Mouse (Mus musculus) embryonic facial prominence, embryonic 14.5 days (tissue): ENCODE data around the gene Socs4. TPM values are rescaled to one million over a fixed set of nuclear protein-coding genes. Genes with fewer than 3 reads are reported as not detected.
A peak's percentile ranks its signal among the peaks of the same experiment; 100 is the strongest.

Experiments used
- ATAC-seq: fragments of 200-750 bp; cut with Nextera tagmentation; 2 replicates; pipeline ENCODE4 v1.8.0; 2017; ENCODE audit warnings: low read depth, moderate number of reproducible peaks, moderate TSS enrichment
- DNase-seq: peaks from one replicate; pipeline ENCODE4 v3.0.0-alpha.2; 2015; ENCODE audit warnings: low spot score
- H3K27ac ChIP-seq: fragments of 300-500 bp; sonication (generic); replicated peaks from 2 replicates; pipeline ENCODE4 v1.5.1; 2014; ENCODE audit warnings: low read depth, mild to moderate bottlenecking, low read length, moderate library complexity
- H3K27me3 ChIP-seq: fragments of 300-500 bp; sonication (generic); replicated peaks from 2 replicates; pipeline ENCODE4 v1.6.1; 2014; ENCODE audit warnings: low read length; ENCODE audit not compliant: control insufficient read depth, insufficient read depth
- H3K36me3 ChIP-seq: fragments of 300-500 bp; sonication (generic); 2 replicates; pipeline ENCODE4 v1.6.1; 2014; ENCODE audit warnings: low read length, mixed read lengths; ENCODE audit not compliant: control insufficient read depth, insufficient read depth
- H3K4me1 ChIP-seq: fragments of 300-500 bp; sonication (generic); 2 replicates; pipeline ENCODE4 v1.6.1; 2014; ENCODE audit warnings: antibody characterized with exemption, low read length; ENCODE audit not compliant: control insufficient read depth, insufficient read depth
- H3K4me2 ChIP-seq: fragments of 300-500 bp; sonication (generic); 2 replicates; pipeline ENCODE4 v1.6.1; 2014; ENCODE audit warnings: low read depth, mild to moderate bottlenecking, low read length, moderate library complexity, mixed read lengths
- H3K4me3 ChIP-seq: fragments of 300-500 bp; sonication (generic); 2 replicates; pipeline ENCODE4 v1.5.1; 2014; ENCODE audit warnings: low read depth, mild to moderate bottlenecking, low read length
- H3K9ac ChIP-seq: fragments of 300-500 bp; sonication (generic); 2 replicates; pipeline ENCODE4 v1.6.1; 2014; ENCODE audit warnings: low read depth, mild to moderate bottlenecking, low read length, moderate library complexity, mixed read lengths
- H3K9me3 ChIP-seq: fragments of 300-500 bp; sonication (generic); 2 replicates; pipeline ENCODE4 v1.6.1; 2016; ENCODE audit warnings: low read length; ENCODE audit not compliant: control insufficient read depth
- WGBS: fragments of 180-500 bp; shearing (Covaris S2); extraction: QIAGEN DNeasy Blood & Tissue Kit; methylation state at CpG from one replicate; pipeline ENCODE4 v1.1.7; 2014; 5-methylcytosine and 5-hydroxymethylcytosine counted together
- polyA plus RNA-seq: library from polyadenylated mRNA; unstranded; fragments of >200 nt; fragmentation: Nextera tagmentation; extraction: Ambion mirVana; gene quantifications from 2 replicates; pipeline ENCODE4 v1.2.1, GENCODE M21; 2014

Socs4 gene
- polyA plus RNA-seq, 1 experiment from 2014 or later, result 4.7 TPM

- no peaks in the 10 kb centered on the region for H3K9me3 ChIP-seq
- peak overlapping the region; percentile 92 for H3K9ac ChIP-seq
- no peak overlapping the region; the same call in 1 of the 2 replicates for H3K27ac ChIP-seq
- ATAC-seq (no peak), DNase-seq (peak; percentile 7)
- WGBS, result 2% methylated on average over 22 of the region's 22 CpGs
- H3K36me3 ChIP-seq, result peaks cover 23% of the 10 kb centered on the region
- peak overlapping the region; percentile 72 for H3K4me2 ChIP-seq
- peak overlapping the region; percentile 90 for H3K4me3 ChIP-seq
- peaks cover 17% of the 10 kb centered on the region for H3K4me1 ChIP-seq
- no peaks in the 10 kb centered on the region for H3K27me3 ChIP-seq
Observed at GRCm38 (mm10) chr14:47276036-47276603, 611 bp upstream of the Socs4 start.

- Histone ChIP-seq H3K4me3 (no peak overlapping the region), H3K9me3 (no peaks in the 10 kb centered on the region), H3K36me3 (no peaks in the 10 kb centered on the region), H3K27ac (no peak overlapping the region), H3K9ac (no peak overlapping the region), H3K4me1 (peaks cover 17% of the 10 kb centered on the region), H3K27me3 (no peaks in the 10 kb centered on the region), H3K4me2 (no peak overlapping the region)
- DNase-seq (no peak), ATAC-seq (no peak)
- 83% methylated on average over 2 of the region's 2 CpGs for WGBS
Observed at GRCm38 (mm10) chr14:47279058-47279457, 2.3 kb downstream of the Socs4 start.

GRCm38 (mm10) chr14:47281535-47281934, 4.8 kb downstream of the Socs4 start:
- Histone ChIP-seq H3K4me3 (no peak overlapping the region), H3K36me3 (no peaks in the 10 kb centered on the region), H3K27me3 (no peaks in the 10 kb centered on the region), H3K4me2 (no peak overlapping the region), H3K27ac (no peak overlapping the region), H3K9ac (no peak overlapping the region), H3K4me1 (peaks cover 7% of the 10 kb centered on the region), H3K9me3 (no peaks in the 10 kb centered on the region)
- DNase-seq, result no peak
- no peak for ATAC-seq
- WGBS, result 93% methylated on average over 4 of the region's 4 CpGs

- Histone ChIP-seq H3K4me2 (no peak overlapping the region), H3K9me3 (no peaks in the 10 kb centered on the region), H3K4me1 (no peaks in the 10 kb centered on the region), H3K27ac (no peak overlapping the region), H3K4me3 (no peak overlapping the region), H3K27me3 (no peaks in the 10 kb centered on the region), H3K9ac (no peak overlapping the region), H3K36me3 (no peaks in the 10 kb centered on the region)
- DNase-seq (no peak), ATAC-seq (no peak)
- 85% methylated on average over 7 of the region's 7 CpGs for WGBS
Observed at GRCm38 (mm10) chr14:47283568-47283967, 6.8 kb downstream of the Socs4 start.

- Histone ChIP-seq H3K36me3 (peaks cover 9% of the 10 kb centered on the region), H3K9ac (no peak overlapping the region), H3K27ac (no peak overlapping the region), H3K4me1 (no peaks in the 10 kb centered on the region), H3K4me2 (no peak overlapping the region), H3K4me3 (no peak overlapping the region), H3K27me3 (no peaks in the 10 kb centered on the region), H3K9me3 (no peaks in the 10 kb centered on the region)
- 89% methylated on average over 2 of the region's 2 CpGs for WGBS
- ATAC-seq, result no peak
- DNase-seq, result peak; percentile 10
Observed at GRCm38 (mm10) chr14:47285271-47285670, 8.5 kb downstream of the Socs4 start.

- H3K27ac ChIP-seq, result no peak overlapping the region
- ATAC-seq (no peak), DNase-seq (no peak)
- no peak overlapping the region for H3K9ac ChIP-seq
- no peak overlapping the region for H3K4me2 ChIP-seq
- H3K36me3 ChIP-seq, result peaks cover 15% of the 10 kb centered on the region
- 79% methylated on average over 1 of the region's 1 CpGs for WGBS
- no peaks in the 10 kb centered on the region for H3K4me1 ChIP-seq
- no peaks in the 10 kb centered on the region for H3K9me3 ChIP-seq
- H3K27me3 ChIP-seq, result no peaks in the 10 kb centered on the region
- no peak overlapping the region for H3K4me3 ChIP-seq
Observed at GRCm38 (mm10) chr14:47286215-47286614, 9.5 kb downstream of the Socs4 start.

GRCm38 (mm10) chr14:47287021-47287420, 10.3 kb downstream of the Socs4 start:
- WGBS, result 84% methylated on average over 5 of the region's 5 CpGs
- ATAC-seq, result no peak

GRCm38 (mm10) chr14:47291772-47292171, 15.0 kb downstream of the Socs4 start:
- ATAC-seq, result no peak
- no peak overlapping the region for H3K9ac ChIP-seq
- peaks cover 15% of the 10 kb centered on the region for H3K36me3 ChIP-seq
- DNase-seq, result no peak
- no peak overlapping the region for H3K4me2 ChIP-seq
- H3K9me3 ChIP-seq, result no peaks in the 10 kb centered on the region
- no peaks in the 10 kb centered on the region for H3K27me3 ChIP-seq
- no peaks in the 10 kb centered on the region for H3K4me1 ChIP-seq
- WGBS, result 85% methylated on average over 1 of the region's 1 CpGs
- no peak overlapping the region for H3K4me3 ChIP-seq
- H3K27ac ChIP-seq, result no peak overlapping the region

More at GRCm38 (mm10) chr14:47287021-47287420, 10.3 kb downstream of the Socs4 start:
- Histone ChIP-seq H3K27ac (no peak overlapping the region), H3K36me3 (peaks cover 15% of the 10 kb centered on the region), H3K27me3 (no peaks in the 10 kb centered on the region), H3K4me1 (no peaks in the 10 kb centered on the region), H3K9ac (no peak overlapping the region), H3K4me3 (no peak overlapping the region), H3K9me3 (no peaks in the 10 kb centered on the region), H3K4me2 (no peak overlapping the region)
- DNase-seq, result no peak

- Histone ChIP-seq H3K36me3 (peaks cover 15% of the 10 kb centered on the region), H3K4me2 (no peak overlapping the region), H3K9ac (no peak overlapping the region), H3K4me3 (no peak overlapping the region), H3K27me3 (no peaks in the 10 kb centered on the region), H3K27ac (no peak overlapping the region), H3K9me3 (no peaks in the 10 kb centered on the region), H3K4me1 (peaks cover 6% of the 10 kb centered on the region; the same call in 1 of the 2 replicates)
- 40% methylated on average over 4 of the region's 4 CpGs for WGBS
- ATAC-seq (no peak), DNase-seq (peak; percentile 31)
Observed at GRCm38 (mm10) chr14:47294136-47294535, 17.4 kb downstream of the Socs4 start.
